Mouse (Mus musculus) heart, adult 2 months (tissue): ENCODE measurements at regions not wholly inside any gene's neighbourhood (a gene's known extent, or its start where the extent isn't known, plus 50 kb on each side); places are given as distances from the start of the nearest gene placed in this dataset.

Experiments
- DNase-seq, 2 experiments: peaks; one replicate each; pipeline ENCODE4 v3.0.0; 2021
- H3K27ac ChIP-seq: fragments of 200-600 bp; 2 replicates; pipeline ENCODE4 v1.8.1; 2022
- H3K27me3 ChIP-seq: fragments of 200-500 bp; 2 replicates; pipeline ENCODE4 v1.6.1; 2012; ENCODE audit warnings: mild to moderate bottlenecking, low read length, inconsistent platforms, mixed read lengths; ENCODE audit not compliant: control insufficient read depth, insufficient read depth
- H3K36me3 ChIP-seq: fragments of 200-500 bp; 2 replicates; pipeline ENCODE4 v1.6.1; 2012; ENCODE audit warnings: low read length, inconsistent platforms; ENCODE audit not compliant: control insufficient read depth, insufficient read depth
- H3K4me1 ChIP-seq: fragments of 200-500 bp; 2 replicates; pipeline ENCODE4 v1.6.1; 2011; ENCODE audit warnings: low read length; ENCODE audit not compliant: control insufficient read depth, insufficient read depth
- H3K4me3 ChIP-seq: fragments of 200-600 bp; 2 replicates; pipeline ENCODE4 v1.8.1; 2022
- H3K79me2 ChIP-seq: fragments of 200-500 bp; replicated peaks from 2 replicates; pipeline ENCODE4 v1.6.1; 2012; ENCODE audit warnings: mild to moderate bottlenecking, inconsistent platforms, low read length, moderate library complexity, mixed read lengths; ENCODE audit not compliant: control insufficient read depth, insufficient read depth
- H3K9ac ChIP-seq: fragments of 200-500 bp; 2 replicates; pipeline ENCODE4 v1.6.1; 2012; ENCODE audit warnings: low read depth, mild to moderate bottlenecking, control low read depth, inconsistent platforms, low read length, mixed read lengths
- CTCF ChIP-seq: fragments of 200-600 bp; IDR thresholded peaks from 2 replicates; pipeline ENCODE4 v1.8.1; 2022; ENCODE audit warnings: antibody characterized with exemption, mild to moderate bottlenecking, moderate library complexity
- EP300 ChIP-seq: fragments of 200-500 bp; IDR thresholded peaks from 2 replicates; pipeline ENCODE4 v1.6.1; 2011; ENCODE audit warnings: low read depth, low read length, control low read depth; ENCODE audit not compliant: insufficient read depth
- POLR2A ChIP-seq: fragments of 200-500 bp; IDR thresholded peaks from 2 replicates; pipeline ENCODE4 v1.6.1; 2011; ENCODE audit warnings: mild to moderate bottlenecking, low read depth, low read length, control low read depth; ENCODE audit not compliant: insufficient read depth
- WGBS: fragments of 180-500 bp; shearing (Covaris S2); methylation state at CpG from one replicate; pipeline ENCODE4 v1.1.7; 2018; 5-methylcytosine and 5-hydroxymethylcytosine counted together
- intact Hi-C: fragments of 180-260 bp; cut with DNase I; formaldehyde crosslinking; loops from one replicate; pipeline ENCODE4 v1.15.1; 2025

GRCm38 (mm10) chr9:80683030-80683692 is 217.9 kb upstream of the Impg1 start:
- no peaks in the 10 kb centered on the region for H3K27me3 ChIP-seq
- no peaks in the 10 kb centered on the region for H3K36me3 ChIP-seq
- 62% methylated on average over 5 of the region's 5 CpGs for WGBS
- no peaks in the 10 kb centered on the region for H3K79me2 ChIP-seq
- H3K9ac ChIP-seq, result no peak overlapping the region
- intact Hi-C loops, result no loop called here
- no peak for TF ChIP-seq EP300
- TF ChIP-seq POLR2A, result no peak
- TF ChIP-seq CTCF, result no peak
- no peak for DNase-seq
- H3K27ac ChIP-seq, result no peak overlapping the region
- no peaks in the 10 kb centered on the region for H3K4me1 ChIP-seq
- no peak overlapping the region for H3K4me3 ChIP-seq

GRCm38 (mm10) chr9:80681709-80682108 is 216.4 kb upstream of the Impg1 start:
- Histone ChIP-seq H3K27ac (no peak overlapping the region), H3K4me3 (no peak overlapping the region), H3K9ac (no peak overlapping the region), H3K79me2 (no peaks in the 10 kb centered on the region), H3K36me3 (no peaks in the 10 kb centered on the region), H3K27me3 (no peaks in the 10 kb centered on the region), H3K4me1 (no peaks in the 10 kb centered on the region)
- 91% methylated on average over 2 of the region's 2 CpGs for WGBS
- intact Hi-C loops, result no loop called here
- DNase-seq, result no peak
- TF ChIP-seq POLR2A (no peak), CTCF (no peak), EP300 (no peak)

- intact Hi-C loops, result no loop called here
- Histone ChIP-seq H3K9ac (no peak overlapping the region), H3K27me3 (no peaks in the 10 kb centered on the region), H3K4me1 (no peaks in the 10 kb centered on the region), H3K79me2 (no peaks in the 10 kb centered on the region), H3K36me3 (no peaks in the 10 kb centered on the region), H3K27ac (no peak overlapping the region), H3K4me3 (no peak overlapping the region)
- DNase-seq, result no peak
- TF ChIP-seq CTCF, result no peak
- TF ChIP-seq POLR2A, result no peak
- WGBS, result 45% methylated on average over 1 of the region's 1 CpGs
Observed at GRCm38 (mm10) chr9:80671483-80671882, 206.2 kb upstream of the Impg1 start.

GRCm38 (mm10) chr9:80668575-80669248 is 203.4 kb upstream of the Impg1 start:
- WGBS, result 53% methylated on average over 5 of the region's 5 CpGs
- Histone ChIP-seq H3K27ac (no peak overlapping the region), H3K9ac (no peak overlapping the region), H3K4me1 (no peaks in the 10 kb centered on the region), H3K4me3 (no peak overlapping the region), H3K79me2 (no peaks in the 10 kb centered on the region), H3K36me3 (no peaks in the 10 kb centered on the region), H3K27me3 (no peaks in the 10 kb centered on the region)
- intact Hi-C loops, result no loop called here
- DNase-seq, result no peak
- TF ChIP-seq POLR2A (no peak), CTCF (no peak), EP300 (no peak)

- DNase-seq, result no peak
- Histone ChIP-seq H3K9ac (no peak overlapping the region), H3K36me3 (no peaks in the 10 kb centered on the region), H3K27ac (no peak overlapping the region), H3K4me1 (no peaks in the 10 kb centered on the region), H3K4me3 (no peak overlapping the region), H3K79me2 (no peaks in the 10 kb centered on the region), H3K27me3 (no peaks in the 10 kb centered on the region)
- TF ChIP-seq EP300 (no peak), CTCF (no peak)
- 72% methylated on average over 1 of the region's 1 CpGs for WGBS
- intact Hi-C loops, result no loop called here
Observed at GRCm38 (mm10) chr9:80658755-80659154, 193.5 kb upstream of the Impg1 start.

- no peaks in the 10 kb centered on the region for H3K36me3 ChIP-seq
- intact Hi-C loops, result no loop called here
- 67% methylated on average over 3 of the region's 3 CpGs for WGBS
Observed at GRCm38 (mm10) chr9:80615114-80615513, 149.8 kb upstream of the Impg1 start.

More at GRCm38 (mm10) chr9:80615114-80615513, 149.8 kb upstream of the Impg1 start:
- Histone ChIP-seq H3K4me1 (no peaks in the 10 kb centered on the region), H3K27ac (no peak overlapping the region), H3K4me3 (no peak overlapping the region), H3K9ac (no peak overlapping the region), H3K79me2 (no peaks in the 10 kb centered on the region), H3K27me3 (no peaks in the 10 kb centered on the region)
- no peak for DNase-seq
- TF ChIP-seq CTCF (no peak), EP300 (no peak), POLR2A (no peak)
